Mouse (Mus musculus) midbrain, postnatal 0 days (tissue): ENCODE measurements at regions not wholly inside any gene's neighbourhood (a gene's known extent, or its start where the extent isn't known, plus 50 kb on each side); places are given as distances from the start of the nearest gene placed in this dataset.

Experiments
- ATAC-seq: fragments of 200-750 bp; cut with Nextera tagmentation; 2 replicates; pipeline ENCODE4 v1.8.0; 2017; ENCODE audit warnings: moderate number of reproducible peaks, mild to moderate bottlenecking, moderate TSS enrichment, moderate library complexity; ENCODE audit not compliant: low FRiP score
- DNase-seq: peaks from one replicate; pipeline ENCODE4 v3.0.0-alpha.2; 2015; ENCODE audit warnings: low spot score
- H3K27ac ChIP-seq: fragments of 300-500 bp; sonication (generic); 2 replicates; pipeline ENCODE4 v1.5.1; 2014; ENCODE audit warnings: low read depth, mild to moderate bottlenecking, low read length, mixed read lengths
- H3K27me3 ChIP-seq: fragments of 300-500 bp; sonication (generic); 2 replicates; pipeline ENCODE4 v1.6.1; 2014; ENCODE audit warnings: low read length, control low read depth, mixed read lengths; ENCODE audit not compliant: insufficient read depth
- H3K36me3 ChIP-seq: fragments of 300-500 bp; sonication (generic); 2 replicates; pipeline ENCODE4 v1.6.1; 2014; ENCODE audit warnings: low read length, control low read depth, mixed read lengths; ENCODE audit not compliant: insufficient read depth
- H3K4me1 ChIP-seq: fragments of 300-500 bp; sonication (generic); 2 replicates; pipeline ENCODE4 v1.6.1; 2014; ENCODE audit warnings: mild to moderate bottlenecking, control low read depth, antibody characterized with exemption, low read length, mixed read lengths; ENCODE audit not compliant: insufficient read depth
- H3K4me2 ChIP-seq: fragments of 300-500 bp; sonication (generic); 2 replicates; pipeline ENCODE4 v1.6.1; 2014; ENCODE audit warnings: low read depth, mild to moderate bottlenecking, low read length, mixed read lengths; ENCODE audit not compliant: poor library complexity, severe bottlenecking
- H3K4me3 ChIP-seq: fragments of 300-500 bp; sonication (generic); 2 replicates; pipeline ENCODE4 v1.5.1; 2014; ENCODE audit warnings: low read depth, mild to moderate bottlenecking, low read length, moderate library complexity
- H3K9ac ChIP-seq: fragments of 300-500 bp; sonication (generic); replicated peaks from 2 replicates; pipeline ENCODE4 v1.6.1; 2014; ENCODE audit warnings: mild to moderate bottlenecking, low read length, moderate library complexity, mixed read lengths; ENCODE audit not compliant: poor library complexity, severe bottlenecking
- H3K9me3 ChIP-seq: fragments of 300-500 bp; sonication (generic); 2 replicates; pipeline ENCODE4 v1.6.1; 2016; ENCODE audit warnings: low read length, control low read depth
- CTCF ChIP-seq: IDR thresholded peaks from 2 replicates; pipeline ENCODE4 v1.5.1; 2016; ENCODE audit warnings: antibody characterized with exemption, mild to moderate bottlenecking
- WGBS: fragments of 180-500 bp; shearing (Covaris S2); extraction: QIAGEN DNeasy Blood & Tissue Kit; methylation state at CpG from one replicate; pipeline ENCODE4 v1.1.7; 2014; 5-methylcytosine and 5-hydroxymethylcytosine counted together

DNA sequence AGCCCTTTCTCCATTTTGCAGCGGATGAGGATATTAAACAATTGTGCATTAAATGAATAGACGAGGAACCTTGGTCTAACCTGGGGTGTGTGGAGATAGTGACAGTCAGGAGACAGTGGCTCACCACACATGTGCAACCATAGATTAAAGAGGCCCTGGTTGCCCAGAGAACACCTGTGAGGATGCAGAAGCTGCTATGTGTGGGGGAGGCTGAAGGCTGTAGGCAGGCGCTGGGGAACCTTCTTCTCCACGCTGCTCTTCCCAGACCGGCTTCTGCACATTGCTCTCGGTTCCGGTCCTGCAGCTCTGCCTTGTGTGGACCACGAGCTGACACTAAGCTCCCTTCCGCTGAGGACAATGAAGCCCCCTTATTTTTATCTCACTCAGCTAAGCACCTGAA is 412.1 kb upstream of the Adgrl2 start:
- no peaks in the 10 kb centered on the region for H3K9me3 ChIP-seq
- ATAC-seq = no peak
- DNase-seq = no peak
- H3K27ac ChIP-seq = no peak overlapping the region
- no peaks in the 10 kb centered on the region for H3K36me3 ChIP-seq
- H3K27me3 ChIP-seq = no peaks in the 10 kb centered on the region
- H3K4me3 ChIP-seq = no peak overlapping the region
- H3K4me1 ChIP-seq = no peaks in the 10 kb centered on the region
- H3K4me2 ChIP-seq = no peak overlapping the region
- H3K9ac ChIP-seq = no peak overlapping the region
- 62% methylated on average over 9 of the region's 9 CpGs for WGBS
- no peak for TF ChIP-seq CTCF

- no peak overlapping the region for H3K9ac ChIP-seq
- no peaks in the 10 kb centered on the region for H3K9me3 ChIP-seq
- no peak for DNase-seq
- no peak for ATAC-seq
- WGBS = 64% methylated on average over 4 of the region's 4 CpGs
- H3K27ac ChIP-seq = no peak overlapping the region
- no peak overlapping the region for H3K4me3 ChIP-seq
- no peak for TF ChIP-seq CTCF
- no peaks in the 10 kb centered on the region for H3K36me3 ChIP-seq
- no peaks in the 10 kb centered on the region for H3K4me1 ChIP-seq
- no peak overlapping the region for H3K4me2 ChIP-seq
- no peaks in the 10 kb centered on the region for H3K27me3 ChIP-seq
Measured at GRCm38 (mm10) chr3:149395082-149395481, 404.7 kb upstream of the Adgrl2 start.

GRCm38 (mm10) chr3:149393317-149394172 is 403.2 kb upstream of the Adgrl2 start:
- TF ChIP-seq CTCF = no peak

GRCm38 (mm10) chr3:149392164-149392563 is 401.8 kb upstream of the Adgrl2 start:
- no peak overlapping the region for H3K9ac ChIP-seq
- H3K4me3 ChIP-seq = no peak overlapping the region
- WGBS = 98% methylated on average over 9 of the region's 9 CpGs
- H3K9me3 ChIP-seq = no peaks in the 10 kb centered on the region
- H3K4me2 ChIP-seq = no peak overlapping the region
- no peaks in the 10 kb centered on the region for H3K36me3 ChIP-seq
- H3K27ac ChIP-seq = no peak overlapping the region
- ATAC-seq = no peak
- no peak for TF ChIP-seq CTCF
- no peaks in the 10 kb centered on the region for H3K4me1 ChIP-seq
- H3K27me3 ChIP-seq = no peaks in the 10 kb centered on the region
- DNase-seq = no peak

More at GRCm38 (mm10) chr3:149393317-149394172, 403.2 kb upstream of the Adgrl2 start:
- no peak overlapping the region for H3K27ac ChIP-seq
- no peak for DNase-seq
- H3K9me3 ChIP-seq = no peaks in the 10 kb centered on the region
- H3K4me1 ChIP-seq = no peaks in the 10 kb centered on the region
- no peaks in the 10 kb centered on the region for H3K27me3 ChIP-seq
- 70% methylated on average over 4 of the region's 4 CpGs for WGBS
- no peak for ATAC-seq
- no peak overlapping the region for H3K4me3 ChIP-seq
- no peak overlapping the region for H3K9ac ChIP-seq
- no peaks in the 10 kb centered on the region for H3K36me3 ChIP-seq
- no peak overlapping the region for H3K4me2 ChIP-seq

GRCm38 (mm10) chr3:149387537-149387936 is 397.2 kb upstream of the Adgrl2 start:
- WGBS = 31% methylated on average over 3 of the region's 3 CpGs
- no peak for DNase-seq
- Histone ChIP-seq H3K27ac (no peak overlapping the region), H3K9me3 (no peaks in the 10 kb centered on the region), H3K27me3 (no peaks in the 10 kb centered on the region), H3K4me2 (no peak overlapping the region), H3K9ac (no peak overlapping the region), H3K4me1 (no peaks in the 10 kb centered on the region), H3K36me3 (no peaks in the 10 kb centered on the region), H3K4me3 (no peak overlapping the region)
- TF ChIP-seq CTCF = no peak
- ATAC-seq = no peak

- 82% methylated on average over 2 of the region's 2 CpGs for WGBS
Measured at GRCm38 (mm10) chr3:149386027-149386426, 395.7 kb upstream of the Adgrl2 start.

More at GRCm38 (mm10) chr3:149386027-149386426, 395.7 kb upstream of the Adgrl2 start:
- Histone ChIP-seq H3K4me2 (no peak overlapping the region), H3K9me3 (no peaks in the 10 kb centered on the region), H3K4me3 (no peak overlapping the region), H3K9ac (no peak overlapping the region), H3K27me3 (no peaks in the 10 kb centered on the region), H3K27ac (no peak overlapping the region), H3K36me3 (no peaks in the 10 kb centered on the region), H3K4me1 (no peaks in the 10 kb centered on the region)
- TF ChIP-seq CTCF = no peak
- DNase-seq (no peak), ATAC-seq (no peak)
